Mouse (Mus musculus): ENCODE data around the gene Arhgap33.
A peak's percentile ranks its signal among the peaks of the same experiment; 100 is the strongest.
"Not testable (repeated sequence)": the region's sequence is repeated elsewhere in the genome, so short reads cannot be mapped to it uniquely, and the experiment has no call there.

Arhgap33 gene

GRCm38 (mm10) chr7:30553021-30553589 lies 18.2 kb upstream of the Arhgap33 start:
- no peak for DNase-seq (ENCODE audit: low spot score)

GRCm38 (mm10) chr7:30552102-30553020 lies 17.5 kb upstream of the Arhgap33 start, which contains the start of the genes Hspb6 and Proser3:
TSS of gene Hspb6 (plus strand) at chr7:30552178.
TSS of gene Proser3 (minus strand) at chr7:30552299.
- peak; percentile 99 for DNase-seq (ENCODE audit: low spot score)

- DNase-seq (ENCODE audit: low spot score), result no peak
These were observed 16.7 kb upstream of the Arhgap33 start for GRCm38 (mm10) chr7:30551445-30552101.

GRCm38 (mm10) chr7:30550603-30551002 lies 15.7 kb upstream of the Arhgap33 start:
- DNase-seq (ENCODE audit: low spot score), result no peak

GRCm38 (mm10) chr7:30549880-30550279 lies 15.0 kb upstream of the Arhgap33 start:
- DNase-seq (ENCODE audit: low spot score), result no peak

- DNase-seq (ENCODE audit: low spot score), result no peak
These were observed 9.5 kb upstream of the Arhgap33 start for GRCm38 (mm10) chr7:30544327-30544726.

GRCm38 (mm10) chr7:30540572-30540971 lies 5.7 kb upstream of the Arhgap33 start:
- DNase-seq (ENCODE audit: low spot score), result no peak

- no peak for DNase-seq (ENCODE audit: low spot score)
These were observed 773 bp downstream of the Arhgap33 start for GRCm38 (mm10) chr7:30533941-30534632.

- DNase-seq (ENCODE audit: low spot score), result no peak
These were observed 1.9 kb downstream of the Arhgap33 start for GRCm38 (mm10) chr7:30532931-30533330.

- no peak for DNase-seq (ENCODE audit: low spot score)
These were observed 3.5 kb downstream of the Arhgap33 start for GRCm38 (mm10) chr7:30531291-30531815.

GRCm38 (mm10) chr7:30526981-30527380 lies 7.9 kb downstream of the Arhgap33 start:
- no peak for DNase-seq (ENCODE audit: low spot score)

- no peak for DNase-seq (ENCODE audit: low spot score)
These were observed 8.5 kb downstream of the Arhgap33 start for GRCm38 (mm10) chr7:30526399-30526798.

GRCm38 (mm10) chr7:30525954-30526353 lies 8.9 kb downstream of the Arhgap33 start:
- DNase-seq (ENCODE audit: low spot score), result no peak

- no peak for DNase-seq (ENCODE audit: low spot score)
These were observed 10.4 kb downstream of the Arhgap33 start for GRCm38 (mm10) chr7:30524487-30524886.

GRCm38 (mm10) chr7:30522871-30523270 lies 12.0 kb downstream of the Arhgap33 start:
- no peak for DNase-seq (ENCODE audit: low spot score)

- no peak for DNase-seq (ENCODE audit: low spot score)
These were observed 14.0 kb downstream of the Arhgap33 start for GRCm38 (mm10) chr7:30520856-30521255.

- DNase-seq (ENCODE audit: low spot score), result no peak
These were observed 14.5 kb downstream of the Arhgap33 start for GRCm38 (mm10) chr7:30520396-30520795.

- no peak for DNase-seq (ENCODE audit: low spot score)
These were observed 16.5 kb downstream of the Arhgap33 start for GRCm38 (mm10) chr7:30518325-30518724.

- no peak for DNase-seq (ENCODE audit: low spot score)
These were observed 19.7 kb downstream of the Arhgap33 start for GRCm38 (mm10) chr7:30515003-30515760.

GRCm38 (mm10) chr7:30508061-30508460 lies 26.8 kb downstream of the Arhgap33 start:
- DNase-seq (ENCODE audit: low spot score), result no peak

GRCm38 (mm10) chr7:30501159-30501558 lies 33.7 kb downstream of the Arhgap33 start:
- DNase-seq (ENCODE audit: low spot score), result not testable (repeated sequence)

Measured in c-Kit-positive CD71-positive TER-119-positive erythroid progenitor cells, embryonic 14.5 days (primary cell).